Mouse (Mus musculus): ENCODE measurements around the gene Cep131. TPM values are rescaled to one million over a fixed set of nuclear protein-coding genes. Genes with fewer than 3 reads are reported as not detected.

The Cep131 gene
- polyA plus RNA-seq, 3 experiments from 2014 or later: 0.28 to 0.48 (median 0.29) TPM

- ATAC-seq: no peak
Measured at GRCm38 (mm10) chr11:120092817-120093591, 6.4 kb upstream of the Cep131 start.

DNA sequence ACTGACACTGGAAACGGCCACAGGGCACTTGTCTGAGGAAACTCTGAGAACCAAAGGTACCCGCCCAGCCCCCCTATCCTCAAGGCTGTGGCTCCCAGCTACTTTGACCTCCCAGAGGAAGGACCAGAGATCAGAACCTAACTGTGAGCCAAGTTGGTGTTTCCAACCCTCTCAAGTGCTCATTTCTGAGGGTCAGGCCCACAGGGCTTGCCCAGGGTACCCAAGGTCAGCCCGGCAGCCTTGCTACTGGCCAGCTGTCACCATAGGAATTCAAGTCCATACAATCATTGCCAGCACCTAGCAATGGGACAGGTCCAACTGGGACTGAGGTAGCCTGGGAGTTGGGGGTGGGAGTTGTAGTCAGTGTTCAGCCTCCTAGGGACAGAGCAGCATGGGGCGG lies 4.0 kb upstream of the Cep131 start:
- ATAC-seq: no peak

DNA sequence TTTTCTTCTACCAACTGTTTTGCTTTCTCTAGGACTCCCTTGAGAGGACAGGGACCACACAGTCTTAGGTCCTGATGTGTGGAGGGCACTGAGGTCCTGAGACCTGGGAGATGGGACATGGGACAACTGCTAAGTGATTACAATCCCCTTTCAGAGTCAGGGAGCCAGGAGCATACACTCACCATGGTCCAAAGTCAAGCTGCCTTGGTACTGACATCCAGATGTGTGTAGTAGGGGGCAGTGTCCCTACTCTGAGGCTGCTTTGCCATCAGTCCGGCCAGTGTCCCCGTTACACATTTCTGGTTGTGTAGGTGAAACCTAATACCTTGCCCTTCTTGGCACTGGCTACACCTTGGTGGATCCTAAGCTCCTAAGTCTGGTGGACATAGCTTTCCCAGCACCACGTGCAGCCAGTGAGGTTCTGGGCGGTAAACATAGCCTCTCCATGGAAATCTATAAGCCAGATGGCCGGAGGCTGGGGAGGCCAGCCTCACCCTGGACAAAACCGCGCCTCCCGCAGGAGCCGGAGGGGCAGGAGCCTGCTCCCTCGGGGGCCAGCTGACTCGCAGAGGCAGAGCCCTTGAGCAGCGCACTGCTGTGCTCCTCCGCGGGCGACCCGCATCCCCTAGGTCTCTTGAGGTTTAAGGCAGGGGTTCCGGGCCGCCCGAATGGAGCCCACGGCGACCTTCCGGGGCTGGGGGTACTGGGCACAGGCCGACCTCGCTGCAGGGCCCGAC lies 568 bp downstream of the Cep131 start:
- peak; percentile 15 for ATAC-seq

DNA sequence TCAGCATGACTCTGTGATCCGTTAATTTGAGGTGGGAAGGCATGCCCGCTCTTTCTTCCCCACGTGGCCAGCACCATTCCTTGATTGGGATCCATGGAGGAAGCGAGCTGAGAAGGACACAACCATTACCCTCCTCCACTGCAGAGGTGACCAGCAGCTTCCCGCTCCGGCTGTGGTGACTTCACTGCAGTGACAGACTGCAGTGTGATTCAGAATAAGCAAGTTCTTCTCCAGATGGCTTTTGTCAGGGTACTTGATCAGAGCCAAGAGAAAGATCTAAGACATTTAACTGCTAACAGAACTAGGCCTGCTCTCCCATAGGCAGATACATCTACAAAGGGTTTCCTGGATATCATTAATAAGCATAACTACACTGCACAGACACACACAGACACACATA lies 6.3 kb downstream of the Cep131 start:
- no peak for ATAC-seq

GRCm38 (mm10) chr11:120076191-120076590 lies 10.4 kb downstream of the Cep131 start:
- no peak for ATAC-seq

- ATAC-seq: no peak
Measured at GRCm38 (mm10) chr11:120072986-120073647, 13.5 kb downstream of the Cep131 start.

DNA sequence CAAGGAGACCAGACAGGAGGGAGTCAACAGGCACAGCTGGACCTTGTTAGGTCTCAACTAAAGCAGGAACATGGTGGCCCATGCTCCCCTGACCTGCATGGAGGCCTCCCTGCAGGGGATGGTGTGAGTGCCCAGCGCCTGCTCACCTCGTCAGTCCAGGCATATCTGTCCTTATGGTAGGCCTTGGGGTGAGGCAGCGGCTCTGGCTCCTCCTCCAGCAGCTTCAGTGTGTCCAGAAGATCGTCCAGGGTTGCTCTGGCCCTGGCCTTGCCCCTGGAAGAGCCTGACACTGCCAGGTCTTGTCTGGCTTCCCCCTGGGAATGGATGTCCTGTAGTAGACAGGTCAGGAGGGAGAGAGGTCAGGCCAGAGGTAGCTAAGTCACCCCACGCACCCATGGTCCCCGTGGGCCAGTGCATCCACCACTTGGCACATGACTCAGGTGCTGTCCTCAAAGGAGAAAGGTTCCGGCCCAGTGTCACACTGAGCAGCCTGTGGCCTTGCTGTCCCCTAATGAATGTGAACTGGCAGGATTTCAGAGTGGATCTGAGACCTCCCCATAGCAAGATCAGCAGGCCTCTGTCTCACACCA lies 14.8 kb downstream of the Cep131 start:
- ATAC-seq: no peak

DNA sequence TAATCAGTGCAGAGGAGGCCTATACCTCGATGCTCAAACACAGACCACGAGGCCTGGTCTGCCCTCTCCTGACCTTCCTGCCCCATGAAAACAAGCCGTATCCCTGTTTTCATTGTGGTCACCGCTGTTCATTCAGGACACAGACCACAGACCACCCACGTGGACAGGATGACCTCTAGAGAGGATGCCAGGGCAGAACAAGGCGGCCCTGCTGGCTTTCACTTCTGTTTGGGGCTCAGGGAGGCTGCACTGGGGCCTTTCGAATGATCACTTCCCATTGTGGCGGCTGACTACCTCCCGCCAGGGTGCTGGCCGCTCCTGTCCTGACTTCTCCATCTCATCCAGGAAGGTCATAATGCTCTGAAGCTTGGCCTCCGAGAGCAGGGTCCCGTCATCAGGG lies 15.6 kb downstream of the Cep131 start:
- ATAC-seq: no peak

GRCm38 (mm10) chr11:120070286-120070930 lies 16.2 kb downstream of the Cep131 start:
- no peak for ATAC-seq

GRCm38 (mm10) chr11:120069261-120069660 lies 17.4 kb downstream of the Cep131 start:
- no peak for ATAC-seq

DNA sequence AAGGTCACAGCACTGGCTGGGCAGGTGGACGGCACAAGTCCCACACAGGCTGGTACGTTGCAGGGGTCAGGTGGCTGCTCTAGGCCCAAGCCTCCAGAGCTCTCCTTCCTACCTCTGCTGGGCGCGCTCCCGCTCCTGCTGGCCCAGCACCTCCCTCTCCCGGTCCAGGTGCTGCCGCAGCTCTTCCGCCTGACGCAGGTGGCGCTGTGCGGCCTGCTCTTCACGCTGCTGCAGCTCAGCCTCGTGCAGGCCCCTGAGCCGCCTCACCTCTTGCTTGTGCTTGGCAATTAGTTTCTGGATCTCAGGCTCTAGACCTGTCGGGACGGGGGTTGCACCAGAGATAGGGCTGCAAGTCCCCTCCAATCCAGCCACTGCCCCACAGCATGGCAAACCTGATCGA lies 18.8 kb downstream of the Cep131 start:
- ATAC-seq: no peak

GRCm38 (mm10) chr11:120065291-120065690 lies 21.3 kb downstream of the Cep131 start:
- ATAC-seq: no peak

GRCm38 (mm10) chr11:120064668-120065040 lies 22.0 kb downstream of the Cep131 start:
- ATAC-seq: no peak

DNA sequence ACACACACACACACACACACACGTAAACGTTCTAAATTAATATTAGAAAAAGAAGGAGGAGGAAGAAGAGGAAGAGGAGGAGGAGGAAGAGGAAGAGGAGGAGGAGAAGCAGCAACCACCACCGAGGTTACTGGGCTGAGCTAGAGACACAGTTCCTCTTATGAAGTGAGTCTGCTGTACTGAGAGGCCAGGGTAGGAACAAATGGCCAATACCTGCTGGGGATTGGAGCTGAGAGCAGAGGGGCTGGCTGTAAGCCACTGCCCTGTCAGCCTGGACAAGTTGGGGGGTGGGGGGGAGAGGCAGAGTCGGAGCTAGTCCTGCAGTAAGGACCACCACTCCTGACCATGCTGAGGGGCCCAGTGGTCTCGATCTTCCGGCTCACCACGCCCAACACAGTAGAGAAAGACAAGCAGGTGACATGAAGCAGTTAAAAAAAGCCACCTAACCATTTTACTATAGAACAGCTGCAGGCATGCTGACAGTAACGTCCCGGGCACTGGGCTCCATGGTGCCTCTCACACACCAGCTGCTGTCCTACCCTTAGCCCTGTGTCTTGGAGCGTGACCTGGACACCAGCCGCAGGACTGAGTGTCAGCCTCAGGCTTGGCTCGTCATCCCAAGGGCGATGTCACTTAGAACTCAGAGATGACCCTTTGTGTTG lies 22.5 kb downstream of the Cep131 start:
- no peak for ATAC-seq

DNA sequence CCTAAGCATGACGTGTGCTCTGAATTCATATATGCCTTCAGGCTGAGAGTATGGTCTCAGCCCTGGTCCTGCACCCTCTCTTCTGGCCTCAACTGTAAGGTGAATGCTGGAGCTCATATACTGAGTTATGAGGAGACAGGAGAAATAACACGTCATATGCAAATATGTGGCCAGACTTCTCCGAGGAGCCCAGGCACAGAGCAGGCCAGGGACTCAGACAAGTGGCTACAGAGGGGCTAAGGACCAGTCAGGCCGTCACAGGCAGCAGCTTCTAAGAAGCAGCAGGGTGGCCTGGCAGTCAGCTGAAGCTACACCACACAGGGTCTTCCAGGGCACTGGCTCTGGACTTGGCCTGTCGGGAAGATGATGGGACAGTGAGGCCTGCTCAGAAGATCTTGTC lies 23.3 kb downstream of the Cep131 start:
- no peak for ATAC-seq

- ATAC-seq: no peak
Measured at GRCm38 (mm10) chr11:120060634-120061033, 26.0 kb downstream of the Cep131 start.

GRCm38 (mm10) chr11:120055953-120056732 lies 30.5 kb downstream of the Cep131 start:
- no peak for ATAC-seq

DNA sequence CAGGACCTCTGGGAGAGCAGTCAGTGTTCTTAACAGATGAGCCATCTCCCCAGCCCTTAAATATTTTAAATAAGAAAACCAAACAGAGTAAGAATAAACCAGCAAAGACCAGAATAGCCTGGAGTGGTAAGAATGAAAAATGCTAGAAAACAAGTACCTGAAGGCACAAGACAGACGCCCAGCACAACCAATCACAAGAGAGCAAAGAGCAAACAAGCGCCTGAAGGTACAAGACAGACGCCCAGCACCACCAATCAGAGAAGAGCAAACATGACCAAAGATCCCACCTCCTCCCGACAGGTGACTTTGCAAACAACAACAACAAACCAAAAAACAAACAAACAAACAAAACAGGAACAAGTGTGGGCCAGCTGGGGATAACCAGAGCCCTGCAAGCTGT lies 32.8 kb downstream of the Cep131 start:
- ATAC-seq: no peak

- no peak for ATAC-seq
Measured at GRCm38 (mm10) chr11:120052274-120052673, 34.4 kb downstream of the Cep131 start.

GRCm38 (mm10) chr11:120051124-120051811 lies 35.4 kb downstream of the Cep131 start:
- ATAC-seq: no peak

GRCm38 (mm10) chr11:120049067-120049466 lies 37.6 kb downstream of the Cep131 start:
- no peak for ATAC-seq

All from inflammation-experienced regulatory T-cells, adult 6 months (primary cell).